Mouse (Mus musculus) embryo, embryonic 11 days (tissue): ENCODE results near the gene Hivep1.

Experiments
- DNase-seq: peaks from one replicate; pipeline ENCODE4 v3.0.0-alpha.2; 2015

Hivep1 gene

DNA sequence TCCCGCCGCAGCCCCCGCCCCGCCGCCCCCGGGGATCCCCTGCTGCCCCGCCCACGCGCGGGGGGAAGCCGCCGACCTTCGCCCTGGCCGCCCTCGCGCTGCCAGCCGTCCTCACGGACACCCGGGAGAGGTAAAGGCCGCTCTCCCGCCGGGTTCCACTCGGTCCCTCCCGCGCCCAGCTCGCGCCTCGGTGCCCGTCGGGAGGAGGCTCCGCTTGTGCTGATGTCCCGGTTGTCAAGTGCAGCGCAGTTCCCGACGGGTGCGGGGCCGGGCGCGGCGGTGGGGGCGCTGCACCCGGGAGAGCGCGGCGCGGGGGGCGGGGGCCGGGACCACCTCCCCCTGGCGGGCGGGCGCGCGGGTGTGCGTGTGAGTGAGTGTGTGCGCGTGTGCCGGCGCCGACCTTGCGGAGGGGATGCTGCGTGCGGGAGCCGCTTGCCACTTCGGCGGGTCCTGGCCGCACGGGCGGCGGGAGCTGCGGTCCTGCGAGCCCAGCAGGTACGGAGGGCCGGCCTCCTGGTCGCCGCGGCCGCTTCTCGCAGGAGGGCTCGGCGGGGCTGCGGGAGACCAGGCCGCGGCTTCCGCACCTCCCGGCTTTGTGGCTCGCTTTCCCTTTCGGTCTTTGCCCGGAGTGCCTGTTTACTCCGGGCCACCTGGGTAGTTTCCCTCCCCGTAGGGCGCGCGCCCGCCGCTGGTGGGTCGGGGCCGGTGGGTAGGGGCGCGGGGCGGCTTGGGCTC lies at the start of gene Hivep1:
Hivep1 (plus strand) TSS at position 61 of the 735 bp plus-strand sequence.
- DNase-seq = peak; percentile 82

DNA sequence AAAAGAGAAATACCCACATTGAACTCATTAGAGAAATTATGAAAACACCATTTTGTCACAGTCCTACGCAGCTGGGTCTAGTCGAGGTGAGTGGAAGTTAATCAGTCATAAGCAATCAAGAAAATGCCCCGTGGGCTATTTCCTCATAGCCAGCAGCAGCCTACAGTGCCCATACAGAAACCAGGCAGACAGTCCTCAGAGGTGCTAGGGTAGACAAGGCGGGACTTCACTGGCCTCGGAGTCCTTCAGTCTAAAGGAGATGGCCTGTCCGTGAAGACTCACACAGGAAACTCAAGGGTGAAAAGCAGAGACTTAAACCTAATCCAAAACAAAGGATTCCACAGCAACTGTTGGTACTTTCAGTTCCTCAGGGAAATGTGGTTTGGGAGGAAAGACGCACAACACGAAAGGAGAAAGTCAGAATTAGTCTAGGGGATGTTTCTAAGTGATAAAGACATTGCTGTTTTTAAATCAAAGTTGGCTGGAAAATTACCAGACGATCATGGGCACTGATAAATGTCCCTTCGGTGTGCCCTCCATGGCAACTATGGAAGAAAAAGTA lies 36.3 kb upstream of the Hivep1 start:
- DNase-seq = no peak

DNA sequence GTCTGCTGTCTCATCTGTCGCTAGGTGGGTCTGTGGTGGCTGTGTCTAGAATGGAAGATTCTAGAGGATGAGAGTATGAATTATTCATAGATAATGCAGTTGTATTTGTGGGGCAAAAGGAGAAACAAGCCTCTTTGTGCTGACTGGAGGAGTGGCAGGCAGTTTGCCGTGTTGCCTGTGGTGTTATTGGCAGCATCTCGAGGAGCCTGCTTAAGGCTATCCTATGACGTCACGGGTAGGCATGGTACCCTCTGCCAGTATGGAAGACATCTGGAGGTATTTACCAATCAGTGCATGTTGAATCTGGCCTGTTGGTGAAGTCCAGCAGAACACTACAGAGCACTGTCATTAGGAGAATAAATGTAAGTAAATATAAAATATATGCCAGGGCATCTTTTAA lies 35.6 kb upstream of the Hivep1 start:
- DNase-seq = no peak

DNA sequence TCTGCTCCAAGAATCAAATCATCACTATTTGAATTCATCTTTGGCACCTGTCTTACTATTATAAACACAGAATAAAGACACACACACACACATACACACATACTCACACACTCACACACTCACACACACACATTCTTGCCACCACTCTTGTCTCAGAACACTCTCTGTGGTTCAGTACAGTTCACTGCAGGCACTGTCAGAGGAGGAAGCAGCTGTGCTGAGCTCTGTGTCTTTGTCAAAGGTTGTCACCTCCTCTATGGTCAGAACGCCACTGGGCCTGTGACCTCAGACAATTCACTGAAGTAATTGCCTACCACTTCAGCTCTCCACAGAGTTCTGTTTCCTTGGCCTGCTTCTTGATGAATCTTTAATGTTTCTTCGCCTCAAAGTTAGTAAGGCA lies 33.5 kb upstream of the Hivep1 start:
- no peak for DNase-seq

DNA sequence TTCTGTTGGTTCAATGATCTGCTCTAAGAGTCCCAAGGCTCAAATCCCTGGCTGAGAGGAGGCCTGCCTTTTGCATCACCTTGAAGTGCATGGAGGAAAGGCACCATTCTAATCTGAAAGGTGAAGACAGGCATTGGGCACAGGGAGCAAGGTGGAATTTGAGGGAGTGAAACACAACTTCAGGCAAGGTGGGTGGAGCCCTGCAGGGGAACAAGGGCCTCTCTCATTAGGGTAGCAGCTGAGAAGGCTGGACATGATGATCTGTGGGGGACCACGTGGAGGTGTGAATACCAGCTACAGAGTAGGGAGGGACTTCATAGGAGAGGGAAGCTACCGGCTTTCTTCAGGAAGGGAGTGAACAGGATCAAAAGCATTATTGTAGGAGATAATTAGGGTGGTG lies 10.6 kb upstream of the Hivep1 start:
- DNase-seq = no peak

DNA sequence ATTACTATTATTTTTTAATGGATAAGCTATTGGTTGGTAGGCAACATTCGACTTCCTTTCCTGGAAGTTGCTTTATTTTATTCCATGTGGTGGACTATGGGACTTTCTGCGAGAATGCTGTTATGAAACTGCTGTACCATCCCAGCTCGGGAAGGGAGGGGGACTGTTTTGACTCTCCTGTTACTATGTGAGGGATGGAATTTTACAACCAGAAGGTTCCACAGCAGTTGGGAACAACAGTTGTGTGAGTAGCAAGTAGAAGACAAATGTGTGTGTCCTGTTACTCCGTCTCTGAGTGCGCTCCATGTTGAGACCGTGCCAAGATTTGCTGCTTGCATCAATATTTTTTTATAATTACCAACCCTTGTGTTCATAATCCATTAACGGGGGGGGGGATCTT lies 8.4 kb upstream of the Hivep1 start:
- no peak for DNase-seq

DNA sequence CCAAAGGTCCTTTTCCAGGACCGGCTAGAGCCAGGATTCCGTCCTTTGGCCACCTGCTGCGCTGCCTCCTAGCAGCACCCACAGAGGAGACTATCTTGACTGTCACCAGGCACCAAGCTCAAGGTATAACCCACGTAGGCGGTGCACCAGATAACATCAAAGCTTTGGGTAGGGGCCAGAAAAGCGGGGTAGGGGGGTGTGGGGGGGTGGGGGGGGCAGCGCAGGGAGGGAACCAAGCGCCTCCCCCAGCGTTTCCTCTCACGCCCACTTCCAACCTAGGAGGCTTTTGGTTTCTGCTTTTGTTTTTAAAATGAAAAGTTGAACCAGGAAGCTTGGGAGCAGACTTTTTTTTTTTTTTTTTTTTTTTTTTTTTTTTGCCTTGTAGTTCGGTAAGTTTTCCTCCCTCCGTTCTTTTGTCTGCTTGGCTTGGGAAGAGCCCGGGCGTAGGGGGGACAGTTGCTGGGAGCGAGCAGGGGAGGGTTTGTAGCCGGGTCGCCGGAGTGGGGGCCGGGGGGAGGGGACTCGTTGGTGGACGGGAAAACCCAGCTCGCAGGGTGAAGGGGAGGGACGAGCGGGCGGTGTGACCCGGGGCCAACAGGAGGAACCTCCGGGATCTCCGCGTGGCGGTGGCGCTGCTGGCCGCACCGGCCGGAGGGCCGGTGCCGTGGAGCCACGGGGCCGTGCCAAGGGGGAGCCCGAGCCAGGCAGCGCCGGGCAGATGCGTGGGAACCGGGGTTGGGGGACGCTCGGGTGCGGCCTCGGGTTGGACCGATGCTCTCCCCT lies 2.6 kb upstream of the Hivep1 start:
- DNase-seq = peak; percentile 82

DNA sequence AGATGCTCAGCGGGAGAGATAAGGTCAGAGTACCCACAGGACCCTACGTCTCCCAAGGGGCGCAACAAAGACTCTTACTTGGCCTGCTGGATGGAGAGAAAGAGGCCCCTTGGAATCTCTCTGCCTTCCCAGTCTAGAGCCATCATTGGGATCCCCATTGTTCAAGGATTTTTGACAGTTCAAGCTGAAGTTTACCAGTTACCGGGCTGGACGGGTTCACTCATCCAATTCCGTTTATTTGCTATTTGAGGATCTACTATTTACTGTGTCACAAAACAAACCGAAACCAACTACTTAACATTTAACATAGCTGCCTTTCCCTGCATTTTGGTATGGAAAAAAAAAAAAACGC lies 2.1 kb upstream of the Hivep1 start:
- no peak for DNase-seq

DNA sequence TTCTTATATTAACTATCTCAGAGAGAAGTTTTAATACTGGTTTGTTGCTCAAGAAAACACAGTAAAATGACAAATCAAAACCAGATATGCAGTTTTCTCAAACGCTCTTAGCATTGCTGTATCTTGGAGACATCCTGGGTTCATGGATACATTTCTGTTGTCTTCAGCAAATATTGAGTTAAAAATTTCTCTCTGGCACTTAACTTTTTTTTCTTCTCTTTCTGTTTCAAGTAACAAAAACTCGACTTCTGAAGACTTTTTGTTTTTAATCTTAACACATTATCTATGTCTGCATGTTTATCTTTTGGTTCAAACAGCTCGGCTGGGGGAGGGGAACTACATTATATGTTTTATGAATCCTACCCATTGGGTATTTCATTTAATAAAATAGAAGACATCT lies 1.7 kb upstream of the Hivep1 start:
- peak; percentile 42 for DNase-seq

DNA sequence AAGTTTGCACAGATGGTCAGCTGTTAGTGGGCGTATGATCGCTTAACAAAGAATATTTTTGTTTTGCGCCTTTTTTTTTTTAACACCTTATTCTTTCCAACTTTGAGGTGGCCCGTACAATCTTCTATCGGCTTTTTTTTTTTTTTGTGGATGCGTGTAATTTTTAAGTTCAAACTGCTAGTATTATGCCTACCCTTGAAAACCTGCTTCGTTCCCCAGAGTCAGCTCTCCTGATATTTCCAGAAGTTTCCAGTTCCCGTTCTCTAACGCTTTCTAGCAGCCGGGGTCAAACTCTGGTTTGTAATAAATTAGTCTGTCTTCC lies 980 bp upstream of the Hivep1 start:
- no peak for DNase-seq

DNA sequence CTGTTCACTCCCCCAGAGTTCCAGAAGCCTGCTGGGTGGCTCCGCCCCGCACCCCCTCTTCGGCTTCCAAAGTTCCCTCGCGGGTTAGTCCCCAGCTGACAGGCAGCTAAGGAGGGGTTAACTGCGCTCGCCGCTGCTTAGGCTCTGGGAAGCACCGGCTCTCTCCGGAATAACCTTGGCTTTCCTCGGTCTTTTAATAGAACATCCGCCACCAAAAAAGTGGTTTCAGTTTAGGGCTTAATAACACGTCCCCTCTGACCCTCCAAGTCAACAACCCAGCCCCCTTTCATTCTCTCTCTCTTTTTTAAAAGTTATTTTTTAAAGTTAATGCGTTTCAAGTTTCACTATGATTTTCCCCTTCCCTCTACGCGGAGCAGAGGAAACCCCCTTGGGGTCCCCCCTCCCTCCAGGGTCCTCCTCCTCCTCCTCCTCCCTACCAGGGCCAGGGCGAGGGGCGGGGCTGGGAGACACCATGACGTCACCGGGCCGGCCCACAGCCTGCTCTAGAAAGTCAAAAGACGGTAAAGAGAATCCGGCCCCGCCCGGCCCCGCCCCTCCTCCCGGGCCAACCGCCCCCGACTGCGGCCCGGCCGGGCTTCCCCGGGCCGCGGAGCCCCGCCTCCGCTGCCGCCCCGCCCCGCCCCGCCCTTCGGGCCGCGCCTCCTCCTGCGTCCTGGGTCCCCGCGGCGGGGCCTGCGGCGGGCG lies 467 bp upstream of the Hivep1 start:
- peak; percentile 97 for DNase-seq

DNA sequence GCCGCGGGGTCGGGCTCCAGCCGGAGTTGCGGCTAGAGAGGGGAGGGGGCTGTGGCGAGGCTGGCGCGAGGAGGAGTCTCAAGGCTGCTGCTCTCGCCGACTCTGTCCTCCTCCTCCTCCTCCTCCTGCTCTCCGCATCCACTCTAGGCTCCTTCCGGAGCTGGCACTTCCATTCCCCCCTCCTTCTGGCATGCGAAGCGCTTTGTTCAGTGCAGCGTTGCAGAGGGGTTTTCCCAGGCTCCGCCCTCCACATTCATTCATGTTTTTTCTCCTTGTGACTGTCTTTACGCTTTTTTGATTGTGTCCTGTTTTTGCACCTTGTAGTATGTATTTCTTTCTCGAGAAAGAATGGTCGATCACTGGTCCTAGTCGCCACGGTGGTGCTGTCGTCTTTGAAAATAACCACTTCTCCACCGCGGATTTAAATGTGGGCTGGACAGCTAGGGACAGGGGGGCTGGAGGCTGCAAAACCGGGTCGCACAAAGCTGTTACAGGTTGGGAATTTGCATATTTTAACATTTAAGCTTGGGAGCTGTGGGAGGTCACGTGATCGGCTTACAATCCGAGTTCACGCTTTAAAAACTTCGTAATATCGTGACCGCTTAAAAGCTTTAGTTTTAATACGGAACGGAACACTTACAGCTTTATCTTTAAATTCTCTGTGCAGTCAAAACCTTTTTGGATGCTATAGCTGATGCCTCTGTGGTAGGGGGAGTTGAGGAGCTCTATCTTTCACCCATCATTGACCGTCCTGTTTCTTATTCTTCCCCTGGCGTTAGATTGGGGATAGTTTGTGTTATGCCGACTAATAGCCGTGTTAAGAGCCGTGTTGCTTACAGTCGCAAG lies 1.1 kb downstream of the Hivep1 start:
- peak; percentile 85 for DNase-seq

DNA sequence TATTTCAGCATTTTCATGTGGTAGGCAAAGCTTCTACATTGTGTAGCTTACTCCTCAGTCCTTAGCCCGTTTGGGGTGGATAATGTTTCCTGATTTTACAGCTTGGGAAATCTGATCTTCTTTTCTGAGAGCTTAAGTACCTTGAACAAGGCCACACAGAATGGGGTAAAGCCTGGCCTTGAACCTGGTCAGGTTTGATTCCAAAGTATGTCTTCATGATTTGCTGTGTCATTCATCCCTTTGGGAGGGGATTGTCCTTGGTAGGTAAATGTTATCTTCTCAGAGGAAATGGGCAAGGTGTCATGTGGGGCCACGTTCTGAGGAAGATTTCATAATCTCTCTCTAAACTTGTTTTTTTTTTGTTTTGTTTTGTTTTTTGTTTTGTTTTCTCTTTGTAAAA lies 1.8 kb downstream of the Hivep1 start:
- DNase-seq = no peak

DNA sequence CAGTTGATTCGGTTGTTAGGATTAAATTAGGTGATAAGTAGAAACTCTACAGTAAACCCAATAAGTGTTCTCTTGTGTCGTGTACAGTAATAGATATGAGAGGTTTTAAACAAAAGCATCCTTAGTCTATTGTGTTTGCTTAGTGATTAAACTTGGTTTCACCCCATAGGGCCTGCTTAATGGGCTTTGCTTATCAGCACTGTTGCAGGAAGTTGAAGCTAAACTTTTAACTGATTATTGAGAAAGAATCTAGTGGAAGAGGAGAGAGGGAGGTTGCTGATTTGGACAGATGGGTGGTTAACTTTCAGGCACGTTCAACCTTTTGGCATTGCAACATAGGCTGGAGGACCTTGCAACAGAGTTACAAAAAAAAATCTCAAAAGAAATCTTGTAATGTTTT lies 2.3 kb downstream of the Hivep1 start:
- no peak for DNase-seq

DNA sequence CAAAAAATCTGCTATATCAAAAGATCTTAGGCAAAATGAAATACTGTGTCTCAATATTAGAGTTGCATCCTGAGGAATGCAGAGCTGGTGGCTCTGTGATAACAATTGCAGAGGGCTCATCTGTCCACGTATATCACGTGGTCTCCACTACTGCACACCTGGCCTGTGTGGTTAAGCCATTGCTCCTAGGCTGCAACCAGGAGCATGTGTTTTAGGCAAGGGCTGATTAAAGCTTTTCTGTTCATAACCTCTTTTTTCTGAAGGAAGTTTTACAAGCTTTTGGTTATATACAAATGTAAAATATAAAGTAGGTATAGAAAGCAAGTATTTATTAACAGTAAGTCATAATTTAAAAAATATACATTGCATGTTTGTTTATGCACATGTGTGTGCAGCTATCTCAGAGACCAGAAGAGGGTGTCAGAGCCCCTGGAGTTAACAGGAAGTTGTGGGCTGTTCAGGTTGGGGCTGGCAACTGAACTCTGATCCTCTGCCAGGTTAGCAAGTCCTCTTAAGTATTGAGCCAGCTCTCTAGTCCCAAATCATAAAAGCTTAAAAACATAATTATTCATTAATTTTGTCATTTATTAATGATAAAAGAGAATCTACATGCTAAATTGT lies 5.0 kb downstream of the Hivep1 start:
- no peak for DNase-seq

DNA sequence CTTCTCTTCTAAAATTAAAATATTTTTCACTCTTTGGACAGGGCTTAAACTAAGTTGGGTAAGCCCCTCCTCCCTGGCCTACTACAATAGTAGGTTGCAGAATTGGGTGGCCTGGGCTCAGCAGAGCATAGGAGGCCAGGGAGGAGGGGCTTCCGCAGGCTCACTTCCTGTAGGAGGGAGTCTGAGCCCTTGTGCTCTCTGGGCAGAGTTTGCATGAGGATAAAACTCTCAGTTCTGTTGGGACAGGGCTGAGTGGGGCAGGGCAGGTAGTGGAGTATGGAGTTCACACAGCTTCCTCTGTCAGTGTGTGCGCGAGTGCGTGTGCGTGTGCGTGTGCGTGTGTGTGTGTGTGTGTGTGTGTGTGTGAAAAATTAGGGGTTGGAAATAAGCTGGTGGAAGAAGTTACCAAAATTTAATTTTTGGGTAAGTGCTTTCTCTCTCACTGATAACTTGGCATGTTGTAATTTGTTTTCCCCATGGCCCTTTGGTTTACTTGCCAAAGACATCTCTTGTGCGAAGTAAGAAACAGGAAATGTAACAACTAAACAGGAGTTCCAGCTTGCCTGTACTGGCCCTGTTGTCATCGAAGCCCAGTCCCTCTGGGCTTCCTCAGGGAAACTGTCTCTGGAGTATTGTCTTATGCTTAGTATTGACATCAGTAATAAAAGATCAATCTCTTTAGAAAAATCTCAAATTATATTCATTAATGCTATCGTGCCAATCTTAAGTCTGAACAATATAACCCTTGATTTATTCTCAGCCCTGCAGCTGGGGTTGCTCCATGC lies 9.2 kb downstream of the Hivep1 start:
- DNase-seq = no peak

DNA sequence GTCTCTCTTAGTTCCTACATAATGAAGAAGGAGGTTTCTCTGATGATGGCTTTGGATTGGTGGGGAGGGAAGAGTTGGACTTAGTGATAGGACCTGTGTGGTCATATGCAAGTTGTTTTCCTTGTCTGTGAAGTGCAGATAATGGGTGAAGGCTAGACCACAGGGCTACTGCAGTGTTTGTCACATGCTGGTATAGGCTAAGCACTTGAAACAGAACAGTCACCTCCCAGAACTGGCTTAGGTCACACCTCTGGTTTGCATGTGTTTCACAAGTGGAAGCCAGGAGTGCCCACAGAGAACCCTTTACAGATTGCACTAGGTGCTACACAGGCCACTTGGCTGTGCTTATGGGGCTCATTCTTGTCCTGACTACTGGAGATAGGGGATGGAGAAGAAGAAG lies 12.4 kb downstream of the Hivep1 start:
- DNase-seq = no peak

DNA sequence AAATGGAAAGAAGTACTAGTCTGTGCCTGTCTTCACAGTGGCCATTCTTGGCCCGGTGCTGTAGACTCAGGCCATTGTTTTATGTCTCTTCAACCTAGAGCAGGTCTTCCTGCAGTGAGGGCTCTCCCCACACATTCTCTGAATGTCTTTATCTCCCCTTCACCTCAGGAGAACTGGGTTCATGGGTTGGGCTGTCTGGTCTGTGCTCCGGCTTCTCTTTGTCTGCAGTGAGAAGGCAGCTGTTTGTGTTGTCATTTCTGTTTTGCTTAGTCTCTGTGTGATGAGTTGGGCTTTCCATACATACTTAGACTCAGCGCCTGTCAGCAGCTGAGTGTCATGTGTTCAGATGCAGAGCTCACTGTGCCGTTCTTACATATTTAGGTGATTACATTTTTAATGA lies 18.4 kb downstream of the Hivep1 start:
- DNase-seq = no peak

DNA sequence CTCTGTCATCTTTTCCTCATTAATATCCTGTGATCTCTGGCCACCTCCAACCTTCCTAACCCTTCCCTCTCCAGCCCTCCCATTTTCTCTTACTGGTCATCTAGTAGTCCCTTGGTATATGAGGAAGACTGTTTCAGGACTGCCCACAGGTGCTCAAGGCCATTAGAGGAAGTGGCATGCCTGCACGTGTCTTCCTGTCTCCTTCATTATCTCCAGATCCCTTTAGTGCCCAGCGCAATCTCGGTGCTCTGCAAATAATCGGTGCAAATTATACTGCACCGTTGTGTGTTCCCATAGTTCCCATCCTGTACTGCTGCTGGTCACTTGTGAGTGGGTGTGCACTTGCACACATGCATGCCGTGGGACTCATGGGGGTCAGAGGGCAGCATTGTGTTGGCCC lies 19.2 kb downstream of the Hivep1 start:
- no peak for DNase-seq

DNA sequence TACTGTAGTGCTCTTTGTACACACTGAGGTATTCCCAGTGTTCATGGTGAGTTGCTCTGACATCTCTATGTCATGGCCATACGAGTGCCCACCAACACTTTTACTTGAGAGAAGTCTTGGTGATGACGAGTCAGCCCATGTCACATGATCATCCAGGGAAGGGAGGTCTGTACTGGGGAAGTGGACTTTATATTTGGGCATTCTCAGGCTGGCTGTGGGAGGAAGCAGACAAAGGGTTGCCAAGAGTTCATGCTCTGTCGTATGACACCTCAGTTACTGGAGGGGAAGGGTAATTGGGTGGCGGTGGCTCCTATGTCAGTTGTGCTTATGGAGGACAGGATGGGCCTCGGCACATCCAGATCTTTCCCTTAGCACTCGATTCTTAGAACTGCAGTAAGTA lies 21.5 kb downstream of the Hivep1 start:
- no peak for DNase-seq

DNA sequence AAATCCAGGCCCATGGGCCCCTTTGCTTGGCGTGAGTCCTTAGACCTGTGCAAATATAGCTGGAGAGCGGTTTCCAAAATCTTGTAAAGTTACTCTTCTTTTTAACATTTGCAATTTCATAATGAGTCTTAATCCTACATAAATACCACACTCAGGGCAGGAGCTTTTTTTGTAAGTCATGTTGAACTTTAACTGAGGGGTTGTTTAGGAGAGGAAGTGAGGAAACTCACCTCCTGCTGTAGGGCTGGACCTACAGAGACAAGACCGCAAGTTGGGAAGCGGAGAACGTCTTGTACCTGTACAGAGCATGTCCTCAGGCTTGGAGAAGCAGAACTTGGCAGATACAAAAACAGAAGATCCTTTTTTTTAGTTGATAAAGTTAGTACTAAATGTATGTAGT lies 23.7 kb downstream of the Hivep1 start:
- no peak for DNase-seq
